Mouse (Mus musculus) kidney, postnatal 25 days (tissue): Measurements from ENCODE around the gene Mrtfb.
A peak's percentile ranks its signal among the peaks of the same experiment; 100 is the strongest.
"Not testable (repeated sequence)": the region's sequence is repeated elsewhere in the genome, so short reads cannot be mapped to it uniquely, and the experiment has no call there.

Source experiments
- DNase-seq, 2 experiments: peaks; one replicate each; pipeline ENCODE4 v3.0.0; 2021; ENCODE audit warnings: mixed read lengths in 2 of 2

The Mrtfb gene

GRCm38 (mm10) chr16:13276709-13277399 is 20.6 kb downstream of the Mrtfb start:
- no peak for DNase-seq

- not testable (repeated sequence) for DNase-seq
Measured at GRCm38 (mm10) chr16:13286425-13286824, 30.1 kb downstream of the Mrtfb start.

GRCm38 (mm10) chr16:13297860-13298259 is 41.6 kb downstream of the Mrtfb start:
- no peak for DNase-seq

- no peak for DNase-seq
Measured at GRCm38 (mm10) chr16:13298991-13299390, 42.7 kb downstream of the Mrtfb start.

GRCm38 (mm10) chr16:13306065-13306695 is 49.9 kb downstream of the Mrtfb start:
- no peak for DNase-seq

- DNase-seq, result no peak
Measured at GRCm38 (mm10) chr16:13310096-13310683, 53.9 kb downstream of the Mrtfb start.

- no peak for DNase-seq
Measured at GRCm38 (mm10) chr16:13311374-13311773, 55.1 kb downstream of the Mrtfb start.

- DNase-seq, result no peak
Measured at GRCm38 (mm10) chr16:13313096-13313719, 56.9 kb downstream of the Mrtfb start.

GRCm38 (mm10) chr16:13323751-13324150 is 67.5 kb downstream of the Mrtfb start:
- no peak for DNase-seq

GRCm38 (mm10) chr16:13326622-13327021 is 70.3 kb downstream of the Mrtfb start:
- no peak for DNase-seq

- no peak for DNase-seq
Measured at GRCm38 (mm10) chr16:13328646-13329045, 72.4 kb downstream of the Mrtfb start.

- no peak for DNase-seq
Measured at GRCm38 (mm10) chr16:13329640-13330039, 73.4 kb downstream of the Mrtfb start.

GRCm38 (mm10) chr16:13330221-13330659 is 74.0 kb downstream of the Mrtfb start:
- DNase-seq, result peak; percentile 28 to 53

GRCm38 (mm10) chr16:13331898-13332297 is 75.6 kb downstream of the Mrtfb start:
- DNase-seq, result no peak

- DNase-seq, result no peak
Measured at GRCm38 (mm10) chr16:13332536-13332935, 76.3 kb downstream of the Mrtfb start.

- DNase-seq, result no peak
Measured at GRCm38 (mm10) chr16:13333781-13334341, 77.6 kb downstream of the Mrtfb start.

GRCm38 (mm10) chr16:13336503-13337230 is 80.4 kb downstream of the Mrtfb start:
- no peak for DNase-seq

GRCm38 (mm10) chr16:13338094-13338493 is 81.8 kb downstream of the Mrtfb start:
- DNase-seq, result peak; percentile 24 to 50

GRCm38 (mm10) chr16:13339433-13339832 is 83.2 kb downstream of the Mrtfb start:
- DNase-seq, result no peak

GRCm38 (mm10) chr16:13345822-13346221 is 89.5 kb downstream of the Mrtfb start:
- DNase-seq, result not testable (repeated sequence)

- no peak for DNase-seq
Measured at GRCm38 (mm10) chr16:13350729-13351128, 94.4 kb downstream of the Mrtfb start.

GRCm38 (mm10) chr16:13351268-13351667 is 95.0 kb downstream of the Mrtfb start:
- DNase-seq, result peak in 1 of 2 experiments; percentile 62
